Mouse (Mus musculus): Measurements from ENCODE around the gene Rem2. TPM values are rescaled to one million over a fixed set of nuclear protein-coding genes. Genes with fewer than 3 reads are reported as not detected.

The Rem2 gene
- polyA plus RNA-seq, 1 experiment from 2014 or later = not detected

DNA sequence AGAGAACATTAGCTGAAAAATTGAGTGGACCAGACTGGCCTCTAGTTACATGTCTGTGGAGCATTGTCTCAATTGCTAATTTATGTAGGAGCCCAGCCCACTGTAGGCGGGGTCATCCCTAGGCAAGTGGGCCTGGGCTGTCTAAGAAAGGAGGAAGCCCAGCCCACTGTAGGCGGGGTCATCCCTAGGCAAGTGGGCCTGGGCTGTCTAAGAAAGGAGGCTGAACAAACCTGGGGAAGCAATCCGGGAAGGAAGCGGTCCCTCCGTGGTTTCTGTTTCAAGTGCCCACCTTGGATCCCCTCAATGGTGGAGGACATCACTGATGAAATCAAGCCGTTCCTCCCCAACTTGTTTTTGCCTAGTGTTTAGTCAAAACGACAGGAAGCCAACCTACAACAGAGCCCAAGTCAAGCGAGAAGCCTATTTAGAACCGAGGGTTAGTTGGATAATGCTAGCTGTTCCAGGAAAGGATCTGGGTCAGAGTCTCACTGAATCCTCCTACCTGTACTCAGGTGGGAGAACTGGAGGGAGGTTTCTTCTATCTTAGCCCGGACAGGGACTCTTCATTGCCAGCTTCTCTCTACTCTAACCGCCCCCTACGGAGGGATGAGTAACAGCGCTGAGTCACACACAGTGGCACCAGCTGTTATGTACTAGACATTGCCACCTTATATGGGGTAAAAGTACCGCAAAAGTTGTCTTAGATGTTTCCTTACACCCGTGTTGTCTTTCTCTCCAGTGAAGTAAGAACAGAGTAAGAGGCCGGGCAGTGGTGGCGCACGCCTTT, 16.6 kb downstream of the Rem2 start:
- Histone ChIP-seq H3K27ac (no peak overlapping the region), H3K4me3 (ENCODE audit: inconsistent target) (no peak overlapping the region; the same call in 1 of the 2 replicates)

DNA sequence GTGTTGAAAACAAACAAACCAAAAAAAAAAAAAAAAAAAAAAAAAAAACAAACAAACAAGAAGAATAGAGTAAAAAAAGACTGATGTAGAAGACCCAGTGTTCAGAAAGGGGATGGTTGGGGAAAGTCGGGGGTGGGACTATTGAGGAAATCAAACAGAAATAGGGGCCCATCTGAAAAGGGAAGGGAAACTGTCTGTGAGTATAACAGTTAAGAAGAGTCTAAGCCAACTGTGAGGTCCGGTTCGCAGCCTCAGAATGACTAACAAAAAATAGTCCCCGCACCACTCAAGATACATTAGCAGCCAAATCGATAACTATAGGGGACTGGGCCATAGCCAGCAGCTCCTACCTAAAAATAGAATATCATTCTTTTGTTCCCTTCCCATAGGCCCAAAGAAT, 17.3 kb downstream of the Rem2 start:
- no peaks in the 10 kb centered on the region for H3K79me2 ChIP-seq (ENCODE audit: inconsistent target)
- WGBS (ENCODE audit: missing documents) = 10% methylated on average over 5 of the region's 5 CpGs
- H3K4me3 ChIP-seq (ENCODE audit: inconsistent target) = no peak overlapping the region
- no peaks in the 10 kb centered on the region for H3K36me3 ChIP-seq (ENCODE audit: inconsistent target)
- no peak overlapping the region for H3K27ac ChIP-seq

More for the DNA sequence above, 16.6 kb downstream of the Rem2 start:
- H3K79me2 ChIP-seq (ENCODE audit: inconsistent target) = no peaks in the 10 kb centered on the region
- H3K36me3 ChIP-seq (ENCODE audit: inconsistent target) = no peaks in the 10 kb centered on the region
- WGBS (ENCODE audit: missing documents) = 31% methylated on average over 18 of the region's 18 CpGs

- H3K4me3 ChIP-seq (ENCODE audit: inconsistent target) = no peak overlapping the region
- 0% methylated on average over 3 of the region's 3 CpGs for WGBS (ENCODE audit: missing documents)
- no peaks in the 10 kb centered on the region for H3K36me3 ChIP-seq (ENCODE audit: inconsistent target)
- no peaks in the 10 kb centered on the region for H3K79me2 ChIP-seq (ENCODE audit: inconsistent target)
- H3K27ac ChIP-seq = no peak overlapping the region
These were observed 18.3 kb downstream of the Rem2 start for GRCm38 (mm10) chr14:54494234-54494633.

DNA sequence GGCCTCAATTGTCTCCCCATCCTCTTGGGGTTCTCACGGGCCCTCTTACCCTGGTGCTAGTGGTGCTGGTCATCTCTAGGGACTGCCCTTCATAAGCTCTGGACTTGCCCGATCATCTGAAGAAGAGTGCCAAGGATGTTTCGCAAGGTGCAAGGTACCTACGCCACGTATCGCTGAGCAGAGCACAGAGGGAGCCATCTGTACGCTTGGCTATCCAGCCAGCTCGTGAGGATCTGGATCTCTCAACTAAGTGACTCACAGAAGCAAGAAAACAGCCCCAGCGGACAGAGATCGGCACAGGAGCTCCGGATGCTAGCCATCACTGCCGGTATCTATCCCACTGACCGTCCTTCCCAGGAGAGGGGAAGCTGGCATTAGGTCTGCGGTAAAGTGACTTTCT, 20.8 kb downstream of the Rem2 start:
- Histone ChIP-seq H3K27ac (no peak overlapping the region), H3K36me3 (ENCODE audit: inconsistent target) (no peaks in the 10 kb centered on the region), H3K4me3 (ENCODE audit: inconsistent target) (no peak overlapping the region), H3K79me2 (ENCODE audit: inconsistent target) (no peaks in the 10 kb centered on the region)
- WGBS (ENCODE audit: missing documents) = 86% methylated on average over 14 of the region's 14 CpGs

- Histone ChIP-seq H3K36me3 (ENCODE audit: inconsistent target) (no peaks in the 10 kb centered on the region), H3K79me2 (ENCODE audit: inconsistent target) (no peaks in the 10 kb centered on the region), H3K27ac (no peak overlapping the region), H3K4me3 (ENCODE audit: inconsistent target) (no peak overlapping the region)
- 93% methylated on average over 2 of the region's 2 CpGs for WGBS (ENCODE audit: missing documents)
These were observed 23.4 kb downstream of the Rem2 start for GRCm38 (mm10) chr14:54499330-54499729.

DNA sequence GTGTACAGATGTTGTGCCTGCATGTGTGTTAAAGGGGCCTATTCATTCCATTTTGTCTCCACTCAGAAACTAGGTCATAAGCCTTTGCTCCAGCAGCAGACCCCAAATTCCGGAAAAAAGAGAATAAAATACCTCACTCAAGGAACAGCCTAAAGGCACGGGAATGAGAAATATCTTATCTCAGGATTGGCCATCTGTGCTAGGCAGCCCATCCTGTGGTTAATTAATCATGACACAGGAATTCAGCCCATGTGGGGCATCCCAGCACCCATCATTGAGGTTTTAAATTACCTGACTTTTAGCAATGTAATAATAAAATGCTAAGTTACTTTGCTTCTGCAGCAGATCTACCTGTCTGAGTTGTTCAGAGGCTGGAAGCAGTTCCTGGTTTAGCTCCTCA, 25.5 kb downstream of the Rem2 start:
- 84% methylated on average over 2 of the region's 2 CpGs for WGBS (ENCODE audit: missing documents)
- Histone ChIP-seq H3K79me2 (ENCODE audit: inconsistent target) (no peaks in the 10 kb centered on the region), H3K36me3 (ENCODE audit: inconsistent target) (no peaks in the 10 kb centered on the region), H3K27ac (no peak overlapping the region), H3K4me3 (ENCODE audit: inconsistent target) (no peak overlapping the region)

DNA sequence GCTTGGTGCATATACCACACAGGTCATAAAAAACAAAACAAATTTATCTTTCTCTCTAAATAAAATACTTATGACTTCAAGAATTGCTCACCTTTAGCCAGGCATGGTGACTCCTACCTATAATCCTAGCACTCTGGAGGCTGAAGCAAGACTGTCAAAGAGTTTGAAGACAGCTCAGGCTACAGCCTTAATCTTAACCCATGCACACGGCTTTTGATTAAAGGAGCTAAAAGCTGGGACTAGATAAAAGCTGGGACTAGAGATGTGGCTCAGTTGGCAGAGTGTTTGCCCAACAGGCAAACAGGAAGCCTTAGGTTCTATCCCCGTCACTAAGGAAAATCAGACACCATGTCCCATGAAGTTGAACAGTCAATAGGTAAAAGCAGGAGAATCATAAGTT, 27.2 kb downstream of the Rem2 start:
- Histone ChIP-seq H3K36me3 (ENCODE audit: inconsistent target) (no peaks in the 10 kb centered on the region; the same call in 1 of the 2 replicates), H3K27ac (no peak overlapping the region), H3K79me2 (ENCODE audit: inconsistent target) (no peaks in the 10 kb centered on the region), H3K4me3 (ENCODE audit: inconsistent target) (no peak overlapping the region)
- 96% methylated on average over 2 of the region's 2 CpGs for WGBS (ENCODE audit: missing documents)

- peaks cover 57% of the 10 kb centered on the region for H3K36me3 ChIP-seq (ENCODE audit: inconsistent target)
- no peak overlapping the region for H3K4me3 ChIP-seq (ENCODE audit: inconsistent target)
- 96% methylated on average over 9 of the region's 9 CpGs for whole genome bisulfite sequencing (ENCODE audit: missing documents)
- no peaks in the 10 kb centered on the region for H3K79me2 ChIP-seq (ENCODE audit: inconsistent target)
- H3K27ac ChIP-seq = no peak overlapping the region
These were observed 33.9 kb downstream of the Rem2 start for GRCm38 (mm10) chr14:54509774-54510173.

GRCm38 (mm10) chr14:54516710-54517310, 40.9 kb downstream of the Rem2 start:
- peak overlapping the region; percentile 83 for H3K4me3 ChIP-seq (ENCODE audit: inconsistent target)
- WGBS (ENCODE audit: missing documents) = 2% methylated on average over 17 of the region's 17 CpGs
- peak overlapping the region; percentile 54 for H3K27ac ChIP-seq
- peaks cover 24% of the 10 kb centered on the region for H3K36me3 ChIP-seq (ENCODE audit: inconsistent target)
- no peaks in the 10 kb centered on the region for H3K79me2 ChIP-seq (ENCODE audit: inconsistent target)

DNA sequence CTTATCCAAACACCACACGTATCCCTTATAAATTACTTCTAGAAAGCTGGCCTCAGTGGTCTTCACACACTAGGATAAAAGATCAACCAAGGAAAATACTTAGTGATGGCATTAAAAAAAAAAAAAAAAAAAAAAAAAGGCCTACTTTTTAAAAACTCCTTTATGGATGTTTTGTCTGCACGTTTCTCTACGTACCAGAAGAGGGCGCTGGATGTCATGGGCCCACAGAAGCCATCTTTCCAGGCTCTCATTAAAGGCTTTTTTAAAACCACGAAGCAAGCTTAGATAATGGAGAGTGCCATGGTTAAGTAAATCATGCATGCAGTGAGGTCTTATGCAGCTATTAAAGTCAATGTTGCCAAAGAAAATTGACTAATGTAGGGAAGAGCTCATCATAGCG, 47.7 kb downstream of the Rem2 start:
- no peak overlapping the region for H3K27ac ChIP-seq
- 53% methylated on average over 6 of the region's 6 CpGs for WGBS (ENCODE audit: missing documents)
- H3K79me2 ChIP-seq (ENCODE audit: inconsistent target) = no peaks in the 10 kb centered on the region
- H3K36me3 ChIP-seq (ENCODE audit: inconsistent target) = no peaks in the 10 kb centered on the region
- H3K4me3 ChIP-seq (ENCODE audit: inconsistent target) = no peak overlapping the region

- Histone ChIP-seq H3K36me3 (ENCODE audit: inconsistent target) (no peaks in the 10 kb centered on the region), H3K27ac (no peak overlapping the region), H3K79me2 (ENCODE audit: inconsistent target) (no peaks in the 10 kb centered on the region), H3K4me3 (ENCODE audit: inconsistent target) (no peak overlapping the region)
- WGBS (ENCODE audit: missing documents) = 9% methylated on average over 18 of the region's 18 CpGs
These were observed 51.5 kb downstream of the Rem2 start for GRCm38 (mm10) chr14:54527227-54528006.

DNA sequence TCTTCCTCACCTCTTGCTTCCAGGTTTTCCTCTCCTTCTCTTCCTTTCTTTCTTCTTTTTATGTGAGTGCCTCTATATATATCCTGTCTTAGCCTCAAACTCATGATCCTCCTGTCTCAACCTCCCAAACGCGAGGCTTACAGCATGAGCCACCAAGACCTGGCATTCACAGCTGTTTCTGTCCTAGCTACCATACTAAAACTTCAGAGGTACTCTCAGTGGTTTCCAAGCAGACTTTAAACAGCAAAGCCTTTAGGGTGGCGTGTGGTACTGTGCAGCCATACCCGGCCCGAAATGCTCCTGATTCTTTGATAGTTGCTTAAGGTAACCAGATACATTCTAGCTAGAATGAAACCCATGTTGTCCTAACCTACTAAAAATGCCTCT, 52.1 kb downstream of the Rem2 start:
- Histone ChIP-seq H3K79me2 (ENCODE audit: inconsistent target) (no peaks in the 10 kb centered on the region), H3K4me3 (ENCODE audit: inconsistent target) (no peak overlapping the region), H3K27ac (no peak overlapping the region), H3K36me3 (ENCODE audit: inconsistent target) (no peaks in the 10 kb centered on the region)
- 25% methylated on average over 5 of the region's 5 CpGs for WGBS (ENCODE audit: missing documents)

DNA sequence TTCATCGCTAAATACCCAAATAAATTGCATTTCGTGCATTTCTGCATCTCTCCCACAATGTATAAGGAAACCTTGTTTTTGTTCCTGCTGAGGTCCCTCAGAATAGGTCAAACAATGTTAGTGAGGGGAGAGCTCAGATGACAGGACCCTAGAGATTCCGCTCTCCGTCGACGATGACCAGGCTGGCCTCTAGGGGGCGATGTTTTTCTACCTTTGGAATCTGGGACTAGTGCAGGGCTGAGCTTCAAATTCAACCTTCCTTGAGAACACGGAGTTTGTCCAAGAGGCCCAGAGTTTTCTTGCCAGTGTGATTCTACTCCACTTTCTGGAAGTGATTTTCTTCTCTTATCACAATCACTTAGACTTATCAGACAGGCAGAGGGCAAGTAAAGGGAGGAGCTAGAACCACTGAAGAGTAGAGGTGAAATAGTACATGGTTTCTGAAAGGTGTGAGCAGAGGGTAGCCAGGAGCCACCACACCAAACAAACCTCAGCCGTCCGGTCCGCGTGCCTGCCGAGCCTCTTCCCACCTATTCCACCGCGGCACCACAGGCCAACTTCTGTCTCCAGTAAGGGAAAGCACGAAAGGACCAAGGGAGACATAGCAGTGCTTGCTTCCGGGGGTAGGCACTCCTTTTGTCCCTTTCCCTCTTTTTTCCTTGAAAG, 52.7 kb downstream of the Rem2 start:
- no peaks in the 10 kb centered on the region for H3K36me3 ChIP-seq (ENCODE audit: inconsistent target)
- no peak overlapping the region for H3K27ac ChIP-seq
- 17% methylated on average over 17 of the region's 17 CpGs for WGBS (ENCODE audit: missing documents)
- no peaks in the 10 kb centered on the region for H3K79me2 ChIP-seq (ENCODE audit: inconsistent target)
- H3K4me3 ChIP-seq (ENCODE audit: inconsistent target) = no peak overlapping the region

Measured in macrophage (primary cell).